Mouse (Mus musculus) intestine, embryonic 16.5 days (tissue): Measurements from ENCODE around the gene Zfp322a. TPM values are rescaled to one million over a fixed set of nuclear protein-coding genes. Genes with fewer than 3 reads are reported as not detected.

ENCODE experiments used
- ATAC-seq: fragments of 200-750 bp; cut with Nextera tagmentation; 2 replicates; pipeline ENCODE4 v1.8.0; 2017; ENCODE audit warnings: moderate TSS enrichment, moderate library complexity
- H3K27ac ChIP-seq: fragments of 300-500 bp; sonication (generic); 2 replicates; pipeline ENCODE4 v1.5.1; 2014; ENCODE audit warnings: mild to moderate bottlenecking, low read length
- H3K27me3 ChIP-seq: fragments of 300-500 bp; sonication (generic); replicated peaks from 2 replicates; pipeline ENCODE4 v1.6.1; 2014; ENCODE audit warnings: low read length, control low read depth, mixed read lengths; ENCODE audit not compliant: control insufficient read depth, insufficient read depth
- H3K36me3 ChIP-seq: fragments of 300-500 bp; sonication (generic); 2 replicates; pipeline ENCODE4 v1.6.1; 2014; ENCODE audit warnings: low read length, control low read depth; ENCODE audit not compliant: control insufficient read depth, insufficient read depth
- H3K4me1 ChIP-seq: fragments of 300-500 bp; sonication (generic); 2 replicates; pipeline ENCODE4 v1.6.1; 2014; ENCODE audit warnings: low read length, control low read depth, mixed read lengths; ENCODE audit not compliant: control insufficient read depth, insufficient read depth
- H3K4me2 ChIP-seq: fragments of 300-500 bp; sonication (generic); 2 replicates; pipeline ENCODE4 v1.6.1; 2014; ENCODE audit warnings: low read depth, low read length, control low read depth
- H3K4me3 ChIP-seq: fragments of 300-500 bp; sonication (generic); 2 replicates; pipeline ENCODE4 v1.5.1; 2014; ENCODE audit warnings: mild to moderate bottlenecking, low read length
- H3K9ac ChIP-seq: fragments of 300-500 bp; sonication (generic); 2 replicates; pipeline ENCODE4 v1.6.1; 2014; ENCODE audit warnings: low read depth, low read length
- H3K9me3 ChIP-seq: fragments of 300-500 bp; sonication (generic); 2 replicates; pipeline ENCODE4 v1.6.1; 2016; ENCODE audit warnings: low read length, control low read depth; ENCODE audit not compliant: control insufficient read depth
- WGBS: fragments of 180-500 bp; shearing (Covaris S2); extraction: QIAGEN DNeasy Blood & Tissue Kit; methylation state at CpG from one replicate; pipeline ENCODE4 v1.1.7; 2014; 5-methylcytosine and 5-hydroxymethylcytosine counted together
- polyA plus RNA-seq: library from polyadenylated mRNA; unstranded; fragments of >200 nt; fragmentation: Nextera tagmentation; extraction: Ambion mirVana; gene quantifications from 2 replicates; pipeline ENCODE4 v1.2.1, GENCODE M21; 2015

Zfp322a gene
- polyA plus RNA-seq: 30.1 and 31.7 TPM in 2 replicates

GRCm38 (mm10) chr13:23368583-23369420 is at the start of gene Zfp322a:
Gene Zfp322a, minus strand, starts transcription at chr13:23369208.
- Histone ChIP-seq H3K9me3 (no peaks in the 10 kb centered on the region), H3K27me3 (no peaks in the 10 kb centered on the region), H3K4me1 (peaks cover 9% of the 10 kb centered on the region; the same call in 1 of the 2 replicates), H3K4me2 (peak within 1 kb of the TSS; percentile 88), H3K36me3 (0 out of 2 replicates have a peak, but pooled peaks cover 4% of the 10 kb centered on the region), H3K27ac (peak within 1 kb of the TSS; percentile 97), H3K4me3 (peak within 1 kb of the TSS; percentile 81), H3K9ac (peak within 1 kb of the TSS; percentile 92)
- under 1% methylated on average over 55 of the region's 55 CpGs for WGBS
- peak; percentile 100 for ATAC-seq

- 4% methylated on average over 28 of the region's 28 CpGs for WGBS
- H3K9ac ChIP-seq: 0 out of 2 replicates have a peak overlapping the region, but pooled peaks have one; percentile 39
- peak overlapping the region; percentile 62 for H3K4me2 ChIP-seq
- H3K9me3 ChIP-seq: no peaks in the 10 kb centered on the region
- H3K36me3 ChIP-seq: no peaks in the 10 kb centered on the region
- H3K27me3 ChIP-seq: peaks cover 3% of the 10 kb centered on the region; the same call in 1 of the 2 replicates
- H3K27ac ChIP-seq: no peak overlapping the region
- peak overlapping the region; percentile 44 for H3K4me3 ChIP-seq
- ATAC-seq: peak; percentile 86
- peaks cover 13% of the 10 kb centered on the region for H3K4me1 ChIP-seq
Observed at GRCm38 (mm10) chr13:23412630-23413521, 43.9 kb upstream of the Zfp322a start.

GRCm38 (mm10) chr13:23412211-23412629 is 43.2 kb upstream of the Zfp322a start:
- H3K27ac ChIP-seq: no peak overlapping the region
- peak overlapping the region; percentile 39; the same call in 1 of the 2 replicates for H3K9ac ChIP-seq
- H3K36me3 ChIP-seq: no peaks in the 10 kb centered on the region
- peak; percentile 34 for ATAC-seq
- peak overlapping the region; percentile 44 for H3K4me3 ChIP-seq
- H3K4me2 ChIP-seq: peak overlapping the region; percentile 62
- peaks cover 13% of the 10 kb centered on the region for H3K4me1 ChIP-seq
- H3K9me3 ChIP-seq: no peaks in the 10 kb centered on the region
- H3K27me3 ChIP-seq: peaks cover 3% of the 10 kb centered on the region; the same call in 1 of the 2 replicates
- 1% methylated on average over 20 of the region's 20 CpGs for WGBS

- no peaks in the 10 kb centered on the region for H3K9me3 ChIP-seq
- H3K27ac ChIP-seq: no peak overlapping the region
- H3K36me3 ChIP-seq: no peaks in the 10 kb centered on the region
- peak overlapping the region; percentile 62 for H3K4me2 ChIP-seq
- no peak overlapping the region for H3K9ac ChIP-seq
- ATAC-seq: peak; percentile 49
- WGBS: 8% methylated on average over 29 of the region's 29 CpGs
- peaks cover 13% of the 10 kb centered on the region for H3K4me1 ChIP-seq
- peaks cover 3% of the 10 kb centered on the region; the same call in 1 of the 2 replicates for H3K27me3 ChIP-seq
- H3K4me3 ChIP-seq: peak overlapping the region; percentile 44
Observed at GRCm38 (mm10) chr13:23411311-23412210, 42.6 kb upstream of the Zfp322a start.

GRCm38 (mm10) chr13:23410632-23411031 is 41.6 kb upstream of the Zfp322a start:
- no peak overlapping the region for H3K9ac ChIP-seq
- WGBS: 80% methylated on average over 9 of the region's 9 CpGs
- ATAC-seq: no peak

GRCm38 (mm10) chr13:23402626-23403025 is 33.6 kb upstream of the Zfp322a start:
- H3K27me3 ChIP-seq: peaks cover 7% of the 10 kb centered on the region; the same call in 1 of the 2 replicates
- H3K9ac ChIP-seq: no peak overlapping the region
- no peaks in the 10 kb centered on the region for H3K36me3 ChIP-seq
- WGBS: 34% methylated on average over 2 of the region's 2 CpGs
- no peak for ATAC-seq
- no peak overlapping the region for H3K4me3 ChIP-seq
- H3K4me1 ChIP-seq: peaks cover 5% of the 10 kb centered on the region; the same call in 1 of the 2 replicates
- H3K4me2 ChIP-seq: no peak overlapping the region
- H3K27ac ChIP-seq: no peak overlapping the region
- H3K9me3 ChIP-seq: no peaks in the 10 kb centered on the region

More at GRCm38 (mm10) chr13:23410632-23411031, 41.6 kb upstream of the Zfp322a start:
- Histone ChIP-seq H3K4me2 (no peak overlapping the region), H3K27ac (no peak overlapping the region), H3K9me3 (no peaks in the 10 kb centered on the region), H3K4me3 (no peak overlapping the region), H3K36me3 (no peaks in the 10 kb centered on the region), H3K27me3 (peaks cover 3% of the 10 kb centered on the region; the same call in 1 of the 2 replicates), H3K4me1 (peaks cover 13% of the 10 kb centered on the region)

GRCm38 (mm10) chr13:23401683-23402527 is 32.9 kb upstream of the Zfp322a start:
- Histone ChIP-seq H3K4me2 (peak overlapping the region; percentile 70), H3K4me1 (peaks cover 5% of the 10 kb centered on the region; the same call in 1 of the 2 replicates), H3K36me3 (no peaks in the 10 kb centered on the region), H3K4me3 (peak overlapping the region; percentile 47), H3K9me3 (no peaks in the 10 kb centered on the region), H3K27ac (no peak overlapping the region), H3K9ac (peak overlapping the region; percentile 63), H3K27me3 (peaks cover 10% of the 10 kb centered on the region; the same call in 1 of the 2 replicates)
- 5% methylated on average over 19 of the region's 19 CpGs for WGBS
- ATAC-seq: peak; percentile 65
